Mouse (Mus musculus) liver, postnatal 0 days (tissue): ENCODE data around the gene Il5ra.

Experiments used
- CTCF ChIP-seq: sonication (generic); IDR thresholded peaks from 2 replicates; pipeline ENCODE4 v1.5.1; 2016; ENCODE audit warnings: antibody characterized with exemption, low read depth
- EP300 ChIP-seq: IDR thresholded peaks from 2 replicates; pipeline ENCODE4 v1.6.1; 2016; ENCODE audit warnings: antibody characterized with exemption, low read depth, mild to moderate bottlenecking

DNA sequence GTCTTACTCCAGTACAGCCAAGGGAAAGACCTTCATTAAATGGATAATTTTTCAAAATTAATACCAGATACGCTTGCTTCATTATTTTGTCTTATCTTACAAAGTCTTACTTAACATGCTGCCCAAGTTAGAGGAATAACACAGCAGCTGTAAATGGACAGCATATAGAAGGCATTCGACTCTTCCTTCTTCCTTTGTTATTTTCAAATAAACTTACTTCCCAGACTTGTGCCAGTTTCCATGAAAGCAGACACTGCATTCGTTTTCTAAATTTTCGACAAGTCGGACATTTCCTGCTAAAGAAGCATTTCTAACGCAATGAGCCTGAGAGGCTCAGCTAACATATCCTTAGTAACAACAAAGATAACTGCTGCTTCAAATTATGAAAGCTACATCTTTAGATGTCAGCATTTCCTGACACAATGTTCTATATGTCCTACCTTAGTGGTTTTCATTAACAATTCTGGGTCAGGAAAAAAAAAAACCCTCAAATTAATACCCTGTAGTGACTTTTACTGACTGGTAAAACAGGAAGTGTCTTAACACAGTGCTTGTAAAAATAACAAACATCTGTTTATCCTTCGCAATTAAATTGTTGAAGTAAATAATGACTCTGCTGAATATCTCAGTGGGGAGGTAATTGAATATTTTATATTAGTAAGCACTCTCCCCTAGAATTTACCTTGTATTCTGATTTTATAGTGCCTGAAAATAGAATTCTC is 3.0 kb downstream of the Il5ra start:
- TF ChIP-seq CTCF (no peak), EP300 (no peak)
